Mouse (Mus musculus) liver, postnatal 0 days (tissue): ENCODE data around the gene Mgat3.

Experiments used
- CTCF ChIP-seq: sonication (generic); IDR thresholded peaks from 2 replicates; pipeline ENCODE4 v1.5.1; 2016; ENCODE audit warnings: antibody characterized with exemption, low read depth
- EP300 ChIP-seq: IDR thresholded peaks from 2 replicates; pipeline ENCODE4 v1.6.1; 2016; ENCODE audit warnings: antibody characterized with exemption, low read depth, mild to moderate bottlenecking

DNA sequence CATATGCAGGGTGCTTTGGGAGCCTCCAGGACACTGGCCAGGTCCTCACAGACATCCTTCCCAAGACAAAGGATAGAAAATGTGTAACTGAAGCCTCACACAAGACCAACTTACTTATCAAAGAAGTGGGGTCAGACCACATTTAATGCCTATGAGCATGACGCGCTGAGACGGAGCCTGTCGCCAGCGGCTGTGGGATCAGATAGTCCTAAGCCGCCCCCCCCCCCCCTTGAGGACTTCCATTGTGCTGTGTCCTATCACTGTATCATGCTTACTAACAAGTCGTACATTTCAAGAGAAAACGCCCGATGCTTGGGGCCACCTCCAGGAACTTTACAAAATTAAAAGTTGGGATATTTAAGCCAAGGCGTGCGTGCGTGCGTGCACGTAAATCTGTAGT, 26.4 kb upstream of the Mgat3 start:
- TF ChIP-seq CTCF (no peak), EP300 (no peak)
